12 mouse cellular contexts compared by ENCODE assay signal in genomic region chr10:36729361-36730098, GRCm38 (mm10).
DNase-seq lines count a peak whose midpoint lies in the region; ATAC-seq lines count a peak whose summit lies in the region.
"Had no signal": no experiment of that assay in that cellular context is flagged by ENCODE, and none has a peak within 500 bp of the region (broad histone marks: within the 10 kb centered on the region; RNA-seq: fewer than 3 reads in every experiment).

No protein-coding gene starts in this region.

- no peaks in the 10 kb centered on the region for H3K27me3 ChIP-seq in midbrain, embryonic 11.5 days (ENCODE audit: control insufficient read depth, insufficient read depth, low read length)
- H3K27me3 ChIP-seq in midbrain, embryonic 16.5 days (ENCODE audit: control insufficient read depth, insufficient read depth, low read depth, low read length), result no peaks in the 10 kb centered on the region
- H3K27me3 ChIP-seq in hindbrain, embryonic 12.5 days, result no peaks in the 10 kb centered on the region
- H3K27me3 ChIP-seq: heart, embryonic 12.5 days had no signal

- H3K36me3 ChIP-seq in midbrain, embryonic 11.5 days (ENCODE audit: control insufficient read depth, insufficient read depth, low read length), result no peaks in the 10 kb centered on the region
- H3K36me3 ChIP-seq in midbrain, embryonic 16.5 days (ENCODE audit: control insufficient read depth, insufficient read depth, low read length), result no peaks in the 10 kb centered on the region
- H3K36me3 ChIP-seq in hindbrain, embryonic 12.5 days, result no peaks in the 10 kb centered on the region
- H3K36me3 ChIP-seq: heart, embryonic 12.5 days had no signal

- no peak for DNase-seq in midbrain, embryonic 11.5 days (ENCODE audit: low spot score, missing footprints)
- DNase-seq in embryo, embryonic 11 days, result peak; percentile 41
- peak; percentile 36 for DNase-seq in retina, embryonic 14.5 days (ENCODE audit: low spot score)
- no peak for DNase-seq in left cerebral cortex, postnatal 25 days (ENCODE audit: low spot score in 2 of 2)
- DNase-seq in gastrocnemius, postnatal 4 days (ENCODE audit: low spot score in 2 of 2), result no peak
- DNase-seq in heart, postnatal 14 days, result no peak
- DNase-seq: kidney, adult 18-20 months; liver, postnatal 0 days had no signal

- no peaks in the 10 kb centered on the region for H3K9me3 ChIP-seq in midbrain, embryonic 11.5 days (ENCODE audit: control insufficient read depth, low read length)
- no peaks in the 10 kb centered on the region for H3K9me3 ChIP-seq in midbrain, embryonic 16.5 days (replicated peaks; ENCODE audit: control insufficient read depth, low read length, poor library complexity, severe bottlenecking)
- H3K9me3 ChIP-seq in hindbrain, embryonic 12.5 days (replicated peaks), result no peaks in the 10 kb centered on the region
- H3K9me3 ChIP-seq: heart, embryonic 12.5 days had no signal

- no peak overlapping the region for H3K9ac ChIP-seq in midbrain, embryonic 11.5 days (ENCODE audit: low read length)
- H3K9ac ChIP-seq in midbrain, embryonic 16.5 days (ENCODE audit: low read depth, low read length), result no peak overlapping the region
- no peak overlapping the region for H3K9ac ChIP-seq in hindbrain, embryonic 12.5 days
- H3K9ac ChIP-seq: heart, embryonic 12.5 days; liver, postnatal 0 days had no signal

- no peak overlapping the region for H3K4me2 ChIP-seq in midbrain, embryonic 11.5 days
- no peak overlapping the region for H3K4me2 ChIP-seq in midbrain, embryonic 16.5 days (ENCODE audit: low read length)
- no peak overlapping the region for H3K4me2 ChIP-seq in hindbrain, embryonic 12.5 days (replicated peaks)
- H3K4me2 ChIP-seq: heart, embryonic 12.5 days had no signal

- WGBS in midbrain, embryonic 11.5 days, result 68% methylated on average over 13 of the region's 13 CpGs
- 48% methylated on average over 13 of the region's 13 CpGs for WGBS in midbrain, embryonic 16.5 days
- 49% methylated on average over 13 of the region's 13 CpGs for WGBS in hindbrain, embryonic 12.5 days

- H3K27ac ChIP-seq in midbrain, embryonic 11.5 days (ENCODE audit: low read depth, low read length), result no peak overlapping the region
- H3K27ac ChIP-seq in midbrain, embryonic 16.5 days (ENCODE audit: low read length), result no peak overlapping the region
- H3K27ac ChIP-seq in hindbrain, embryonic 12.5 days, result no peak overlapping the region; the same call in 1 of the 2 replicates

- peak; percentile 40; the same call in 1 of the 2 replicates for ATAC-seq in midbrain, embryonic 11.5 days (ENCODE audit: low FRiP score)
- ATAC-seq in midbrain, embryonic 16.5 days, result no peak
- peak; percentile 65 for ATAC-seq in hindbrain, embryonic 12.5 days (ENCODE audit: low FRiP score)
- ATAC-seq: liver, postnatal 0 days had no signal

- intact Hi-C loops in left cerebral cortex, postnatal 25 days (cut with DNase I), result no loop called here
- intact Hi-C loops in heart, postnatal 14 days (cut with DNase I), result no loop called here

- no peak overlapping the region for H3K4me3 ChIP-seq in midbrain, embryonic 11.5 days (ENCODE audit: low read depth, low read length)
- H3K4me3 ChIP-seq in midbrain, embryonic 16.5 days (ENCODE audit: low read depth, low read length), result no peak overlapping the region
- no peak overlapping the region for H3K4me3 ChIP-seq in hindbrain, embryonic 12.5 days
- H3K4me3 ChIP-seq: heart, embryonic 12.5 days; myocyte had no signal

- H3K4me1 ChIP-seq in midbrain, embryonic 11.5 days (ENCODE audit: control insufficient read depth, insufficient read depth, low read length), result no peaks in the 10 kb centered on the region
- H3K4me1 ChIP-seq in midbrain, embryonic 16.5 days (ENCODE audit: control insufficient read depth, insufficient read depth, low read length), result peaks cover 3% of the 10 kb centered on the region; the same call in 1 of the 2 replicates
- H3K4me1 ChIP-seq in hindbrain, embryonic 12.5 days, result peaks cover 8% of the 10 kb centered on the region
- H3K4me1 ChIP-seq: heart, embryonic 12.5 days had no signal

Comparison
In these comparisons a context has a peak if more than half of its experiments do, and no peak if none do; other contexts are left out.
1. DNase-seq: peak in embryo, embryonic 11 days (single experiment) and retina, embryonic 14.5 days (single experiment); none in midbrain, embryonic 11.5 days (single experiment), left cerebral cortex, postnatal 25 days (0 of 2), gastrocnemius, postnatal 4 days (0 of 2) and heart, postnatal 14 days (0 of 2).